Mouse (Mus musculus): Measurements from ENCODE around the gene Tex36. TPM values are rescaled to one million over a fixed set of nuclear protein-coding genes. Genes with fewer than 3 reads are reported as not detected.

Gene Tex36
- polyA plus RNA-seq (2014; fragmentation: Illumina TruSeq; extraction: RNeasy Lipid Tissue Mini Kit (QIAGEN cat#74804); ENCODE audit: low read depth, low replicate concordance), result not detected

GRCm38 (mm10) chr7:133602058-133602457 is at the start of gene Tex36:
TSS of gene Tex36 (minus strand) at chr7:133602158.

GRCm38 (mm10) chr7:133637361-133638305 is 35.7 kb upstream of the Tex36 start, which contains the start of gene Edrf1:
TSS of gene Edrf1 (plus strand) at chr7:133637543.

Other genes with a start within 250 kb of the Tex36 start
- gene Edrf1, start 35.4 kb upstream of the Tex36 start, polyA plus RNA-seq (2014; fragmentation: Illumina TruSeq; extraction: RNeasy Lipid Tissue Mini Kit (QIAGEN cat#74804); ENCODE audit: low read depth, low replicate concordance), result 14.2 TPM
- gene Mmp21, start 77.9 kb upstream of the Tex36 start, polyA plus RNA-seq (2014; fragmentation: Illumina TruSeq; extraction: RNeasy Lipid Tissue Mini Kit (QIAGEN cat#74804); ENCODE audit: low read depth, low replicate concordance), result not detected
- 92.6 TPM for gene Bccip, start 107.2 kb upstream of the Tex36 start, polyA plus RNA-seq (2014; fragmentation: Illumina TruSeq; extraction: RNeasy Lipid Tissue Mini Kit (QIAGEN cat#74804); ENCODE audit: low read depth, low replicate concordance)
- 23.2 TPM for gene Uros, start 107.9 kb upstream of the Tex36 start, polyA plus RNA-seq (2014; fragmentation: Illumina TruSeq; extraction: RNeasy Lipid Tissue Mini Kit (QIAGEN cat#74804); ENCODE audit: low read depth, low replicate concordance)
- gene Fank1, start 174.7 kb upstream of the Tex36 start, polyA plus RNA-seq (2014; fragmentation: Illumina TruSeq; extraction: RNeasy Lipid Tissue Mini Kit (QIAGEN cat#74804); ENCODE audit: low read depth, low replicate concordance), result not detected
- gene Dhx32, start 180.6 kb upstream of the Tex36 start, polyA plus RNA-seq (2014; fragmentation: Illumina TruSeq; extraction: RNeasy Lipid Tissue Mini Kit (QIAGEN cat#74804); ENCODE audit: low read depth, low replicate concordance), result 8.8 TPM